Mouse (Mus musculus): ENCODE results near the gene Plod3. TPM values are rescaled to one million over a fixed set of nuclear protein-coding genes. Genes with fewer than 3 reads are reported as not detected.

Plod3 gene
- polyA plus RNA-seq, 1 experiment from 2014 or later, result 35.6 TPM

DNA sequence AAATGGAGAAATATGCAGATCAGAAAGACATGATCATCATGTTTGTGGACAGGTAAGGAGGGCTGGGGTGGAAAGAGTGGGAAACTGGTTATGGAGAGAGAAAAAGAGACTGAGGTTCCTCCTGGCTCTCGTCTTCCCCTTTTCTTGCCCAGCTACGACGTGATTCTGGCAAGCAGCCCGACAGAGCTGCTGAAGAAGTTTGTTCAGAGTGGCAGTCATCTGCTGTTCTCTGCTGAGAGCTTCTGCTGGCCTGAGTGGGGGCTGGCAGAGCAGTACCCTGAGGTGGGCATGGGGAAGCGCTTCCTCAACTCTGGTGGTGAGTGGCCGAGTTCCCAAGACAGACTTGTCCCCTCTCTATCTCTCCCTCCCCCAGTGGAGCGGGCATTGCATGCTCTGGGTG is 1.6 kb downstream of the Plod3 start:
- Histone ChIP-seq H3K27me3 (no peaks in the 10 kb centered on the region), H3K27ac (replicated peaks) (peak overlapping the region; percentile 97; the same call in 1 of the 2 replicates), H3K9me3 (no peaks in the 10 kb centered on the region), H3K36me3 (peaks cover 52% of the 10 kb centered on the region), H3K4me1 (peaks cover 21% of the 10 kb centered on the region), H3K4me2 (replicated peaks) (peak overlapping the region; percentile 89), H3K4me3 (peak overlapping the region; percentile 90), H3K9ac (replicated peaks) (peak overlapping the region; percentile 99)
- no peak for ATAC-seq (replicated peaks)
- 51% methylated on average over 7 of the region's 7 CpGs for WGBS

DNA sequence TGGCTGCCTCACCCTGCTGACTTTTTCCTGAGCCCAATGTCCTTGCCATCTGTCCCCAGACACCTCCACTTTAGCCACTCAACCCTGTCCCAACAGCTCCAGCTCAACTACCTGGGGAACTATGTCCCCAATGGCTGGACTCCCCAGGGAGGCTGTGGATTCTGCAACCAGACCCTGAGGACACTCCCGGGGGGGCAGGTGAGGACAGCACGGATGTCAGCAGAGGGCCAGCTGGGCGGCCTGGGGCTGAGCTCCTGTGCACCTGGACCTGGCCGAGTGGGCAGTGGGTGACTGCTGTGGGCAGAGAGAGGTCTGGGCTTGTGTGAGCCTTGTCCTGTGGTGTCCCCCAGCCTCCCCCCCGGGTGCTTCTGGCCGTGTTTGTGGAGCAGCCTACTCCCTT is 3.0 kb downstream of the Plod3 start:
- peaks cover 59% of the 10 kb centered on the region for H3K36me3 ChIP-seq
- 95% methylated on average over 6 of the region's 6 CpGs for WGBS
- ATAC-seq (replicated peaks), result no peak

DNA sequence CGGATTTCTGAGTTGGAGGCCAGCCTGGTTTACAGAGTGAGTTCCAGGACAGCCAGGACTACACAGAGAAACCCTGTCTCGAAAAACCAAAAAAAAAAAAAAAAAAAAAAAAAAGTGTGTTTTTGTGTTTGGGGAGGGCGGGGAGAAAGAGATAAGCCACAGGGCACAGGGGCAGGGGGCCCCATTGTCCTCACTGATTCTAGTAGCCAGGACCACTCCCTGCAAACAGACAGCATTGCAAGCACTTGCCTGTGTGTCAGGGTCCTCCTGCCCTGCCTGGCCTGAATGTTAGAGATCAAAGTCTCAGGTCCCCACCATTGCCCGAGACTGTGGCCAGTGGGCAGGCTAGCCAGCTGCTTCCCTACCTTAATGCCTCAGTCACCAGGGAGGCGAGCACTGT is 12.6 kb downstream of the Plod3 start:
- Histone ChIP-seq H3K27ac (replicated peaks) (no peak overlapping the region), H3K27me3 (no peaks in the 10 kb centered on the region), H3K4me3 (no peak overlapping the region), H3K9ac (replicated peaks) (no peak overlapping the region), H3K9me3 (no peaks in the 10 kb centered on the region), H3K4me2 (replicated peaks) (no peak overlapping the region), H3K36me3 (peaks cover 22% of the 10 kb centered on the region), H3K4me1 (no peaks in the 10 kb centered on the region)
- WGBS, result 69% methylated on average over 3 of the region's 5 CpGs
- no peak for ATAC-seq (replicated peaks)

More for the DNA sequence above, 3.0 kb downstream of the Plod3 start:
- peaks cover 21% of the 10 kb centered on the region for H3K4me1 ChIP-seq
- H3K9ac ChIP-seq (replicated peaks), result no peak overlapping the region
- H3K27me3 ChIP-seq, result no peaks in the 10 kb centered on the region
- no peak overlapping the region for H3K4me2 ChIP-seq (replicated peaks)
- H3K4me3 ChIP-seq, result no peak overlapping the region
- H3K9me3 ChIP-seq, result no peaks in the 10 kb centered on the region
- no peak overlapping the region for H3K27ac ChIP-seq (replicated peaks)

DNA sequence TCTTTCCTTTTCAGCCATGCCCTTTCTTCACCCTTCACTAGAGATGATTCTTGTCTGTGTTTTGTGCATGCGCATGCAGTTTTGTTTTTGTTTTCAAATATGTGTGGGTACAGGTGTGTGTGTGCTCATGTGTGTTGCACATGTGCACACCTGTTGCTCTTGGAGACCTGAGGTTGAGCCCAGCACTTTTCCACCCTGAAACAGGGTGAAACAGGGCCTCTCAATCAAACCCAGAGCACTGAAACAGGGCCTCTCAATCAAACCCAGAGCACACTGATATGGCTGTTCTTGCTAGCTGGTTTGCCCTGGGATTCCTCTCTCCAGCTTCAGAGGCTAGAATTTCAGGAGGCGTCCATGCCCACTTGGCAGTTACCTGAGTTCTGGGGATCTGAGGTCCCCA is 13.8 kb downstream of the Plod3 start:
- Histone ChIP-seq H3K4me3 (no peak overlapping the region), H3K36me3 (peaks cover 10% of the 10 kb centered on the region), H3K27me3 (no peaks in the 10 kb centered on the region), H3K27ac (replicated peaks) (no peak overlapping the region), H3K9me3 (no peaks in the 10 kb centered on the region), H3K4me2 (replicated peaks) (no peak overlapping the region), H3K4me1 (no peaks in the 10 kb centered on the region), H3K9ac (replicated peaks) (no peak overlapping the region)
- WGBS, result 89% methylated on average over 2 of the region's 2 CpGs
- no peak for ATAC-seq (replicated peaks)

DNA sequence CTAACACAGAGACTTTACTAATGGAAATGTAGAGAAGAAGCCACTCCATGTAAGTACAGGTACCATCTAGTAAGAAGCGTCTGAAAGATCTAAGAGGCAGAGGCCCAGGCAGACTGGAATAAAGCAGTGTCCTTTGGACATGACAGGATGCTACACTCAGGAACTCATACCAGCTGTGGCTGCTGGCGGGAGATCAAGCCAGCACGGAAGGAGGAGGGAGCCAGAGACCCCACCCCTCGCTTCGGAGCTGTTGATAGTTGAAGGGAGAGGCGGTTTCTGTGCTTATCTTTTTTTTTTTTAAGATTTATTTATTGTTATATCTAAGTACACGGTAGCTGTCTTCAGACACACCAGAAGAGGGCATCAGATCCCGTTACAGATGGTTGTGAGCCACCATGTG is 20.5 kb downstream of the Plod3 start:
- no peaks in the 10 kb centered on the region for H3K9me3 ChIP-seq
- H3K4me2 ChIP-seq (replicated peaks), result no peak overlapping the region
- H3K36me3 ChIP-seq, result no peaks in the 10 kb centered on the region
- no peaks in the 10 kb centered on the region for H3K4me1 ChIP-seq
- H3K4me3 ChIP-seq, result no peak overlapping the region
- no peak for ATAC-seq (replicated peaks)
- H3K27me3 ChIP-seq, result no peaks in the 10 kb centered on the region
- no peak overlapping the region for H3K9ac ChIP-seq (replicated peaks)
- H3K27ac ChIP-seq (replicated peaks), result no peak overlapping the region
- WGBS, result 59% methylated on average over 8 of the region's 8 CpGs

DNA sequence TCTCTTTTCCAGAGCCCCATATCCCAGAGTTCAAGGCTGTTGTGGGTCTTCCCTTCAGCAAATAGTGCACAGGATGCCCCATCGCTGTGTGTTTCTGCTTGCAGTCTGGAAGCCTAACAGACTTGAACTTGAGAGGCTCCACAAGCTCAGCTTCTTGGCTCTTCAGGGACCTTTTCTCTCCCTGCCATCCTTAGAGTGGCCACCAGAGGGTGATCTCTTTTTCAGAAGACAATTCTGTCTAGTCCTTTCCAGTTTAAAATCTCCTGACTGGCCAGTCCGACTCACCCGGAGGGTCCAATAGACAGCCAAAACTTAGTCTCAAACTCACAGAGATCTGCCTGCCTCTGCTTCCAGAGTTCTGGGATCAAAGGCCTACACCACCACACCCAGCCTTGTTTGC is 23.2 kb downstream of the Plod3 start:
- no peak for ATAC-seq (replicated peaks)
- Histone ChIP-seq H3K4me1 (no peaks in the 10 kb centered on the region), H3K9me3 (no peaks in the 10 kb centered on the region), H3K4me3 (no peak overlapping the region), H3K36me3 (no peaks in the 10 kb centered on the region), H3K27ac (replicated peaks) (no peak overlapping the region), H3K27me3 (no peaks in the 10 kb centered on the region), H3K9ac (replicated peaks) (no peak overlapping the region), H3K4me2 (replicated peaks) (no peak overlapping the region)
- WGBS, result 35% methylated on average over 3 of the region's 3 CpGs

DNA sequence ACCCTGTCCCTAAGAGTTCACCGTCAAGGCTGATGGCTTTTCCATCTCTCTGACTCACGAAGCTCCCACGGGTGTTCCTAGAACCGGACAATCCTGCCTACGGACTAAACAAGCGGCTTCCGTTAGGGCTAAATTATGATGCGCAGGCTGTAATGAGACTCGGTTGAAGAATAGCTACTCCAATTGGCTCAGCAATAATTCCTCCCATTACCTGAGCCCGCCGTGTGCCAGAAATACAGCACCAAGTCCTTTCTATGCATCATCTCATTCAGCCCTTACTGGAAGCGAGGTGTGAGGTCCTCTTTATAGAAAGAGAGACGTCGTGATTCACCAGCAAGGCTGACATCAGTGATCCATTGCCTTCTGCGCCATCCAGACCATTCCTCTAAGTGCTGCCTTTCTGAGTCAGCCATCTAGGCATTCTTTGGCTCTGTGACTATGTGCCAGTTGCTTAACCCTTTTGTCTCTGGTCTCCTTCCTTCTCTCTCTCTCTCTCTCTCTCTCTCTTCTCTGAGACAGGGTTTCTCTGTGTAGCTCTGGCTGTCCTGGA is 25.7 kb downstream of the Plod3 start:
- 74% methylated on average over 15 of the region's 15 CpGs for WGBS
- H3K27me3 ChIP-seq, result no peaks in the 10 kb centered on the region
- H3K9ac ChIP-seq (replicated peaks), result no peak overlapping the region
- no peak overlapping the region for H3K4me2 ChIP-seq (replicated peaks)
- H3K27ac ChIP-seq (replicated peaks), result no peak overlapping the region
- no peaks in the 10 kb centered on the region for H3K9me3 ChIP-seq
- H3K4me3 ChIP-seq, result no peak overlapping the region
- ATAC-seq (replicated peaks), result no peak
- no peaks in the 10 kb centered on the region for H3K36me3 ChIP-seq
- H3K4me1 ChIP-seq, result no peaks in the 10 kb centered on the region

DNA sequence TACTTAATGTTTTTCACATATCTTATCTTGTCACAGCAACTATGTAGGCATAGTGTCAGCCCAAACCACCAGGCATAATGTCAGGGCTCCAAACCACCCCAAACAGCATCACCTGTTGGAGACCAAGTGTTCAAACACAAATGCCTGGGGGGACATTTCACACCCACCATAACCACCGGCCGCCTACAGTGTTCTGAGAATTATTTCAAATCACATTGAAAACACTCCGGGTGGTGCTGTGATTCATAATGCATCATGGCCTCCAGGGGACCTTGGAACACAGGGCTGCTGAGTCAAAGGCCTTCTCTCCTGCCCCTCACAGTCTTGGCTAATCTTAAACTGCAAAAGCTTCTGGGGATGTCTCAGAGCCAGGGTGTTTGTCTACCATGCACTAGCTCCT is 29.1 kb downstream of the Plod3 start:
- H3K4me3 ChIP-seq, result no peak overlapping the region
- no peak overlapping the region for H3K4me2 ChIP-seq (replicated peaks)
- WGBS, result 85% methylated on average over 3 of the region's 3 CpGs
- H3K27me3 ChIP-seq, result 0 out of 2 replicates have a peak, but pooled peaks cover 3% of the 10 kb centered on the region
- no peak overlapping the region for H3K27ac ChIP-seq (replicated peaks)
- H3K4me1 ChIP-seq, result no peaks in the 10 kb centered on the region
- no peaks in the 10 kb centered on the region for H3K9me3 ChIP-seq
- H3K9ac ChIP-seq (replicated peaks), result no peak overlapping the region
- no peaks in the 10 kb centered on the region for H3K36me3 ChIP-seq
- ATAC-seq (replicated peaks), result no peak

DNA sequence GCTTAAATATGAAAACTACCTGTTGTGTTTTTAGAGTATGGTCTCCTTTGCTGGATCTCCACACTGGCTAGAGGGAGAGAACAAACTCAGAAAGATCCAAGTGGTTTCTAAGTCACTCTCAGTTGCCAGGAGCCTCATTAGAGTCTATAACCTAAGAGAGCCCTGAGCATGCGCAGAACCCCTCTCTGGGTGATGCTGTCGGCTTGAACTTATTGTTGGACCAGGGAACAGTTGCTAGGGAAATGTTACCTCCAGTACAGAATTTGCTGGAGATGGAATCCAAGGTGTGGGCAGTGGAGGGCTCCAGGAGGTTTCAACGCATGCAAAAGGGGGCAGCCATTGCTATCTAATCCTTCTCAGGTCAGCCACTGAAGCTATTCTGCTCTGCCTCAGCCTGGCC is 37.5 kb downstream of the Plod3 start:
- no peaks in the 10 kb centered on the region for H3K9me3 ChIP-seq
- H3K27me3 ChIP-seq, result peaks cover 53% of the 10 kb centered on the region
- H3K4me1 ChIP-seq, result peaks cover 16% of the 10 kb centered on the region
- no peak overlapping the region for H3K4me2 ChIP-seq (replicated peaks)
- no peak for ATAC-seq (replicated peaks)
- WGBS, result 53% methylated on average over 3 of the region's 3 CpGs
- no peaks in the 10 kb centered on the region for H3K36me3 ChIP-seq
- no peak overlapping the region for H3K9ac ChIP-seq (replicated peaks)
- H3K4me3 ChIP-seq, result no peak overlapping the region
- no peak overlapping the region for H3K27ac ChIP-seq (replicated peaks)

DNA sequence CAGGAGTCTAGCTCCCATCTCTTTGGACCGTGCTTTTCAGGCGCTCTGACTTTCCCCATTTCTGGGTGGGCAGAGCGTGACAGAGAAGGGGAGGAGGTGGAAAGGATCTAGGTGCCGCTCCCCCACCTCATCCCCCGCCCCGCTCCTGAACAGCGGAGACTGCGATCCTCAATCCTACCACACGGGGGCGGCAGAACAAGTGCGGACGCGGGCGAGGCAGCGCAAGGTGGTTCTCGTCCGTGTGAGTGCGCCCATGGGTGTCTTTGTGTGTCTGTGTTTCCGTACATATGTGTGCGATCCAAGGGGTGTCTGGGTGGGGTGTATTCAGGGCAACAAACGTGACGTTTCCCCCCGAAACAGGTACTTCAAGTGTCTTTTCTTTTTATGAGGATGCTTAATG is 38.3 kb downstream of the Plod3 start:
- peak overlapping the region; percentile 23 for H3K4me3 ChIP-seq
- peak overlapping the region; percentile 39 for H3K4me2 ChIP-seq (replicated peaks)
- H3K9ac ChIP-seq (replicated peaks), result 0 out of 2 replicates have a peak overlapping the region, but pooled peaks have one; percentile 13
- ATAC-seq (replicated peaks), result no peak
- H3K9me3 ChIP-seq, result no peaks in the 10 kb centered on the region
- H3K4me1 ChIP-seq, result peaks cover 20% of the 10 kb centered on the region
- WGBS, result under 1% methylated on average over 23 of the region's 23 CpGs
- no peaks in the 10 kb centered on the region for H3K36me3 ChIP-seq
- no peak overlapping the region for H3K27ac ChIP-seq (replicated peaks)
- peaks cover 57% of the 10 kb centered on the region for H3K27me3 ChIP-seq

DNA sequence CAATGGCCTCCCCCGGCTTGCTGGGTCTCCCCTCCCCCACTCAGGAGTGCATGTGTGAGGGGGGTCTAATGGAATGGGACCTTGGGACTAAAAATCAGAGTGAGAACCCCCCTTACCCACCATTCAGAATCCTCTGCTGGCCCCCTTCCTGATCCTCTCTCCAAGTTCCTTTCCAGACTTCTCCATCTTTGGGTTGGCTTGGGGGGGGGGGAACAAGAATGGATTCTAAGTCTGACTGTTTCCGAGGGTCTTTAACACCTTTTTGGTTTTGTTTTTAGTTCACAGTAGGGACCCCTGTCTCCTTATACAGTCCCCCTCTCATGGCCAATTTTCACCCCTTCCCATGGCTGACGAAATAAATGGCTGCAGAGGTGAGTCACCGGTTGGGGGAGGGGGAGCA is 39.3 kb downstream of the Plod3 start, which contains the start of gene Vgf:
Vgf (plus strand) TSS at position 301 of the 400 bp plus-strand sequence.
- ATAC-seq (replicated peaks), result no peak
- H3K36me3 ChIP-seq, result no peaks in the 10 kb centered on the region
- H3K4me3 ChIP-seq, result peak within 1 kb of the TSS; percentile 23
- peak within 1 kb of the TSS; percentile 39 for H3K4me2 ChIP-seq (replicated peaks)
- 0 out of 2 replicates have a peak within 1 kb of the TSS, but pooled peaks have one; percentile 13 for H3K9ac ChIP-seq (replicated peaks)
- no peaks in the 10 kb centered on the region for H3K9me3 ChIP-seq
- WGBS, result 47% methylated on average over 4 of the region's 4 CpGs
- peaks cover 30% of the 10 kb centered on the region for H3K4me1 ChIP-seq
- no peak within 1 kb of the TSS for H3K27ac ChIP-seq (replicated peaks)
- H3K27me3 ChIP-seq, result peaks cover 67% of the 10 kb centered on the region

DNA sequence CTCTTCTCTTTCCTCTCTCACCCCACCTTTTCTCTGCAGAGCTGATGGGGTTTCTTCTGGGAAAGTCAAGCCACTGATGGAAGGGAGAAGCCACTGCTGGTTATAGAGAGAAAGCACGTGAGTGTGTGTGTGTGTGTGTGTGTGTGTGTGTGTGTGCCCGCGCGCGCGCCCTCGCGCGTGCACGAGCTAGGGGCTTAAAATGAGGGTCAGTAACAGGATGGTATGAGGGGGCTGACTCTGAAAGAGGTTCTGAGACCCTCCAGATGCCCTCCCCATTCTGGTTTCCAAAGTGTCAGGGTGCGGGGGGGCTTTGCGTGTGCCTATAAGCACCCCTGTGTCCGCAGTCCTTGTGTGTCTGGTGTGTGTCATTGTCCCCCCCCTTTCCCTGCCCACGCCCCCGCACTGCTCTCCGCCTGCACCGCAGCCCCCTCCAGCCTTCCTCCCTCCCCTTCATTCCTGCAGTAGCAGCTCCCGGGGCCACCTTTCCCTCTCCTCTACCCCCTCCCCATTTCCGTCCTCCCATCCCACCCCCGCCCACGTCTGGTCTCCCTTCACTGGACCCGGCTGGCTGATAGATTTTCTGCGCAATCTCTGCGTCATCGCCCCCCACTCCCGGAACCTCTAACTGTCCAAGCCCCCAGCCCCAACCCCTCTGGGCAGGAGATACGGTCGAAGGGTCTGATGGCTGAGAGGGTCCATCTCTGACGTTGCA is 41.9 kb downstream of the Plod3 start:
- H3K27me3 ChIP-seq, result peaks cover 74% of the 10 kb centered on the region
- no peak overlapping the region for H3K27ac ChIP-seq (replicated peaks)
- H3K4me1 ChIP-seq, result peaks cover 49% of the 10 kb centered on the region
- no peak overlapping the region for H3K9ac ChIP-seq (replicated peaks)
- WGBS, result under 1% methylated on average over 28 of the region's 29 CpGs
- H3K36me3 ChIP-seq, result no peaks in the 10 kb centered on the region
- no peak for ATAC-seq (replicated peaks)
- H3K4me2 ChIP-seq (replicated peaks), result peak overlapping the region; percentile 99
- H3K4me3 ChIP-seq, result peak overlapping the region; percentile 48
- no peaks in the 10 kb centered on the region for H3K9me3 ChIP-seq

DNA sequence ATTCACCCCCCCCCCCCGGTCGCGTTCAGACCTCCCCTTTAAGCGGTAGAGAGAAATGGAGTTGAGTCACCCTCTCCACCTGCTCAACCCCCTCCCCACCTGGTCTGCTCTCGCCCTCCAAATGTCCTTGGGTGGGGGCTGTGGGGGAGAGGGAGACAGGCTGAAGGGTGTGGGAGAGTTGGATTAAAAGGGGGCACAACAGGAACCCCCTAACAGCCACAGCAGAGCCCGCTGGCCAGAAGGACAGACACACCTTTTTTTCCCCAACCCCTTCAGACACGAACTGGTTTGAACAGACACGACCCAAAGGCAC is 42.4 kb downstream of the Plod3 start:
- under 1% methylated on average over 8 of the region's 8 CpGs for WGBS
- H3K27me3 ChIP-seq, result peaks cover 69% of the 10 kb centered on the region
- peak overlapping the region; percentile 40; the same call in 1 of the 2 replicates for H3K9ac ChIP-seq (replicated peaks)
- no peak overlapping the region for H3K27ac ChIP-seq (replicated peaks)
- no peaks in the 10 kb centered on the region for H3K9me3 ChIP-seq
- no peaks in the 10 kb centered on the region for H3K36me3 ChIP-seq
- peak overlapping the region; percentile 48 for H3K4me3 ChIP-seq
- H3K4me1 ChIP-seq, result peaks cover 49% of the 10 kb centered on the region
- ATAC-seq (replicated peaks), result no peak
- H3K4me2 ChIP-seq (replicated peaks), result peak overlapping the region; percentile 99

Data from forebrain, embryonic 15.5 days (tissue).